Mouse (Mus musculus): ENCODE measurements around the gene Ctbp2. TPM values are rescaled to one million over a fixed set of nuclear protein-coding genes. Genes with fewer than 3 reads are reported as not detected.

The Ctbp2 gene
- total and polyA plus RNA-seq, 3 experiments, result 74.9 to 90.7 TPM; not detected in 1

GRCm38 (mm10) chr7:132940569-132940968 is 183.6 kb downstream of the Ctbp2 start:
- no peak overlapping the region for H3K27ac ChIP-seq (ENCODE audit: control insufficient read depth, low read depth, low read length)
- no peak overlapping the region for H3K4me3 ChIP-seq (ENCODE audit: control insufficient read depth in 1 of 2, insufficient read depth in 1 of 2, low read depth in 2 of 2, low read length in 2 of 2)
- peaks cover 0 to 10% of the 10 kb centered on the region in 2 experiments; a peak in 2 of 4 replicates for H3K4me1 ChIP-seq (ENCODE audit: control insufficient read depth in 1 of 2, insufficient read depth in 2 of 2, low read length in 2 of 2)
- H3K9me3 ChIP-seq (replicated peaks; ENCODE audit: insufficient read depth, low read length), result no peaks in the 10 kb centered on the region
- TF ChIP-seq POLR2AphosphoS5 (IDR thresholded peaks at IDR 0.05; ENCODE audit: borderline replicate concordance, low read depth, low read length), result no peak
- TF ChIP-seq EP300 (IDR thresholded peaks at IDR 0.05; ENCODE audit: low read depth in 1 of 2, low read length in 2 of 2), result no peak
- no peak for TF ChIP-seq MAFK (IDR thresholded peaks at IDR 0.05; ENCODE audit: borderline replicate concordance, low read depth, low read length)
- TF ChIP-seq ZMIZ1 (IDR thresholded peaks at IDR 0.05; ENCODE audit: low read depth, low read length), result no peak
- TF ChIP-seq MAZ (IDR thresholded peaks at IDR 0.05; ENCODE audit: low read depth, low read length), result no peak
- no peak for TF ChIP-seq MAX (IDR thresholded peaks at IDR 0.05; ENCODE audit: low read length)
- TF ChIP-seq ZKSCAN1 (IDR thresholded peaks at IDR 0.05; ENCODE audit: low read depth, low read length), result no peak
- TF ChIP-seq CHD2 (IDR thresholded peaks at IDR 0.05; ENCODE audit: low read length), result no peak
- TF ChIP-seq MYB (IDR thresholded peaks at IDR 0.05; ENCODE audit: low read depth, low read length), result no peak
- TF ChIP-seq USF2 (IDR thresholded peaks at IDR 0.05; ENCODE audit: borderline replicate concordance in 1 of 2, insufficient read depth in 1 of 2, low read depth in 1 of 2, low read length in 2 of 2), result no peak
- TF ChIP-seq USF1 (IDR thresholded peaks at IDR 0.05; ENCODE audit: low read depth, low read length), result no peak
- TF ChIP-seq MYC (IDR thresholded peaks at IDR 0.05; ENCODE audit: low read depth, low read length), result no peak
- no peak for TF ChIP-seq POLR2AphosphoS2 (IDR thresholded peaks at IDR 0.05; ENCODE audit: low read length)
- TF ChIP-seq GATA1 (IDR thresholded peaks at IDR 0.05; ENCODE audit: low read depth, low read length), result no peak
- no peak for TF ChIP-seq CHD1 (IDR thresholded peaks at IDR 0.05; ENCODE audit: low read depth, low read length)
- no peak for TF ChIP-seq ETS1 (IDR thresholded peaks at IDR 0.05; ENCODE audit: low read depth, low read length)
- no peak for TF ChIP-seq MXI1 (IDR thresholded peaks at IDR 0.05; ENCODE audit: low read depth, low read length)
- TF ChIP-seq HCFC1 (IDR thresholded peaks at IDR 0.05; ENCODE audit: low read depth, low read length), result no peak
- peaks cover 0 to 10% of the 10 kb centered on the region in 2 experiments; a peak in 2 of 4 replicates for H3K36me3 ChIP-seq (ENCODE audit: control insufficient read depth in 1 of 2, insufficient read depth in 2 of 2, low read length in 2 of 2)
- no peaks in the 10 kb centered on the region for H3K27me3 ChIP-seq (ENCODE audit: control insufficient read depth in 1 of 2, insufficient read depth in 2 of 2, low read length in 2 of 2)
- no peak for DNase-seq (ENCODE audit: low read depth, low spot score)
- H3K9ac ChIP-seq (ENCODE audit: control insufficient read depth, low read depth, low read length, poor library complexity, severe bottlenecking), result no peak overlapping the region
- peaks cover 56% of the 10 kb centered on the region for H3K79me2 ChIP-seq (ENCODE audit: control insufficient read depth, insufficient read depth, low read length, poor library complexity)

GRCm38 (mm10) chr7:132939118-132939517 is 185.0 kb downstream of the Ctbp2 start:
- Histone ChIP-seq H3K4me1 (ENCODE audit: control insufficient read depth in 1 of 2, insufficient read depth in 2 of 2, low read length in 2 of 2) (peaks cover 2 to 21% of the 10 kb centered on the region in 2 experiments; a peak in 3 of 4 replicates), H3K9ac (ENCODE audit: control insufficient read depth, low read depth, low read length, poor library complexity, severe bottlenecking) (no peak overlapping the region), H3K9me3 (replicated peaks; ENCODE audit: insufficient read depth, low read length) (no peaks in the 10 kb centered on the region), H3K79me2 (ENCODE audit: control insufficient read depth, insufficient read depth, low read length, poor library complexity) (peaks cover 57% of the 10 kb centered on the region), H3K27me3 (ENCODE audit: control insufficient read depth in 1 of 2, insufficient read depth in 2 of 2, low read length in 2 of 2) (no peaks in the 10 kb centered on the region), H3K36me3 (ENCODE audit: control insufficient read depth in 1 of 2, insufficient read depth in 2 of 2, low read length in 2 of 2) (peaks cover 0 to 19% of the 10 kb centered on the region in 2 experiments; a peak in 2 of 4 replicates), H3K4me3 (ENCODE audit: control insufficient read depth in 1 of 2, insufficient read depth in 1 of 2, low read depth in 2 of 2, low read length in 2 of 2) (no peak overlapping the region), H3K27ac (ENCODE audit: control insufficient read depth, low read depth, low read length) (no peak overlapping the region)
- DNase-seq (ENCODE audit: low read depth, low spot score), result no peak
- no peak for TF ChIP-seq MEF2A (IDR thresholded peaks at IDR 0.05; ENCODE audit: extremely low read depth, insufficient replicate concordance, low read depth, low read length, poor library complexity, severe bottlenecking)
- TF ChIP-seq ETS1 (IDR thresholded peaks at IDR 0.05; ENCODE audit: low read depth, low read length), result no peak
- no peak for TF ChIP-seq MAZ (IDR thresholded peaks at IDR 0.05; ENCODE audit: low read depth, low read length)
- TF ChIP-seq TCF12 (IDR thresholded peaks at IDR 0.05; ENCODE audit: low read depth, low read length), result no peak
- TF ChIP-seq BHLHE40 (IDR thresholded peaks at IDR 0.05; ENCODE audit: borderline replicate concordance, low read depth, low read length), result no peak
- no peak for TF ChIP-seq TBP (IDR thresholded peaks at IDR 0.05; ENCODE audit: low read depth, low read length)
- TF ChIP-seq CHD2 (IDR thresholded peaks at IDR 0.05; ENCODE audit: low read length), result no peak
- no peak for TF ChIP-seq NRF1 (IDR thresholded peaks at IDR 0.05; ENCODE audit: insufficient read depth, low read depth, low read length, poor library complexity, severe bottlenecking)
- TF ChIP-seq E2F4 (IDR thresholded peaks at IDR 0.05; ENCODE audit: borderline replicate concordance, low read depth, low read length), result no peak
- TF ChIP-seq POLR2AphosphoS5 (IDR thresholded peaks at IDR 0.05; ENCODE audit: borderline replicate concordance, low read depth, low read length), result no peak
- TF ChIP-seq KAT2A (conservative IDR thresholded peaks at IDR 0.05; ENCODE audit: low read depth, low read length), result no peak
- no peak for TF ChIP-seq CTCF (IDR thresholded peaks at IDR 0.05 in 2 of 3, conservative IDR thresholded peaks at IDR 0.05 in 1 of 3; ENCODE audit: control insufficient read depth in 1 of 3, insufficient read depth in 1 of 3, low read depth in 2 of 3, low read length in 3 of 3, poor library complexity in 1 of 3, severe bottlenecking in 1 of 3)
- no peak for TF ChIP-seq POLR2AphosphoS2 (IDR thresholded peaks at IDR 0.05; ENCODE audit: low read length)
